Mouse (Mus musculus) heart, postnatal 0 days (tissue): Measurements from ENCODE around the gene Cpeb3.

ENCODE experiments used
- CTCF ChIP-seq: IDR thresholded peaks from 2 replicates; pipeline ENCODE4 v1.5.1; 2016; ENCODE audit warnings: antibody characterized with exemption, control low read depth, low read depth
- EP300 ChIP-seq: IDR thresholded peaks from 2 replicates; pipeline ENCODE4 v1.6.1; 2016; ENCODE audit warnings: antibody characterized with exemption, low read depth

DNA sequence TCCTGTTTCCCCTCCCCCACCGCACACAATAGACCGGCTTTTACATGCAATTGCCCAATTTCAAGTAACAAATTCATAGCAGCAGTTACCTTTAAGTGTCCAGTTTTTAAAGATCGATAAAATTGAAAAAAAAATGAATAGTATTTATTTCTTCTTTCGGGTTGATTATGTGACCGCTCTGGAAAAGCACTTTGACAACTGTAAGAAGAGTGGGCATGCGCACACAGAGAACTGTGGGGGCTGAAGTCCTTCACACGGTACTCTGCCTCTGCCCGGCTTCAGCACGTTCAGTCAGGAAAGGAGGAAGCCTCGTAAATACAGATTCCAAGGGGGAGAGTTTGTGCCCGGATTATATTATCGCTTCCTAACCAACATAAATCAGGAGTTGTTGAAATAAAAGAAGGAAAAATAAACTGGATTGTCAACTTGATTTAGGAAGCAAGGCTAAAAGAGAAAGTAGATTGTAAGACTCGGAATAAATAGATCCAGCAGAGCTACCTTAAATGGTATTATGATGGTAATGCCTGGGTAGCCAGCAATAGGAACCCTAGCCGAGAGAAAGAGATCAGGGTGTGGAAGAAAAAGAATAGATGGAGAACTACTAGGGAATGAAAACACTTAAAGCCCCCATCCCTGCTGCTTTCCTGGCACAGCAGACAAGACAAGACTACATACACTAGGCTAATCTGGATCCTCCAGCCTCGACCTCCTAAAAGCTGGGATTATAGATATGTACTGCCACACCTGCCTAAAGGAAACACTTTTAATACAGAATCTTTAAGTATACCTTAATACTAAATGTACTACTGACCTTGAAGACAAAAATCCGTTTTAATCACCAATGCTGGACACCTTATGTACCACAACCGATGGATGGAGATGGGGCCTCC is 30.3 kb downstream of the Cpeb3 start:
- no peak for TF ChIP-seq CTCF
- TF ChIP-seq EP300 = no peak
